Mouse (Mus musculus) MN1 (cell line): ENCODE data around the gene Cops3.
A peak's percentile ranks its signal among the peaks of the same experiment; 100 is the strongest.

ENCODE experiments used
- DNase-seq: peaks from one replicate; pipeline ENCODE4 v3.0.0-alpha.2; 2016; ENCODE audit warnings: low spot score

The Cops3 gene

DNA sequence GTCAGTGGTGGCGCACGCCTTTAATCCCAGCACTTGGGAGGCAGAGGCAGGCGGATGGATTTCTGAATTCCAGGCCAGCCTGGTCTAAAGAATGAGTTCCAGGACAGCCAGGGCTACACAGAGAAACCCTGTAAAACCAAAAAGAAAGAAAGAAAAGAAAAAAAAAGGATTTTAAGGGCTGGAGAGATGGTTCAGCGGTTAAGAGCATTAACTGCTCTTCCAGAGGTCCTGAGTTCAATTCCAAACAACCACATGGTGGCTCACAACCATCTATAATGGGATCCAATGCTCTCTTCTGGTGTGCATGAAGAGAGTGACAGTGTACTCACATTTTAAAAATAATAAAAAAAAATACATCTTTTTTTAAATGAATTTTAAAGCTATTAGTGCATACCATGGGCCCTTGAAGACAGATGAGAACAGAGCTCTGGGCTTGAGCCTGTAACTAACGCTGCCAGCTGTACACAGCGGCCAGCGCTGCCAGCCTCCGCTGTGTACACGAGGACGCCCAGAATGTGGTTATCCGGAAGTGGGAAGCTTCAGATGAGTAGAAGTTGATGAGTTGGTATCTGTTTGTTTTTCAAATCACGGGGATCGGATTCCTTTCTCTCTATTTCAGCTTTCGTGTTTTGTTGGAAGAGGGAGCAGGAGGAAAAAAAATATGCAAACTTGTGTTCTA lies 29.0 kb downstream of the Cops3 start:
- peak; percentile 73 for DNase-seq

DNA sequence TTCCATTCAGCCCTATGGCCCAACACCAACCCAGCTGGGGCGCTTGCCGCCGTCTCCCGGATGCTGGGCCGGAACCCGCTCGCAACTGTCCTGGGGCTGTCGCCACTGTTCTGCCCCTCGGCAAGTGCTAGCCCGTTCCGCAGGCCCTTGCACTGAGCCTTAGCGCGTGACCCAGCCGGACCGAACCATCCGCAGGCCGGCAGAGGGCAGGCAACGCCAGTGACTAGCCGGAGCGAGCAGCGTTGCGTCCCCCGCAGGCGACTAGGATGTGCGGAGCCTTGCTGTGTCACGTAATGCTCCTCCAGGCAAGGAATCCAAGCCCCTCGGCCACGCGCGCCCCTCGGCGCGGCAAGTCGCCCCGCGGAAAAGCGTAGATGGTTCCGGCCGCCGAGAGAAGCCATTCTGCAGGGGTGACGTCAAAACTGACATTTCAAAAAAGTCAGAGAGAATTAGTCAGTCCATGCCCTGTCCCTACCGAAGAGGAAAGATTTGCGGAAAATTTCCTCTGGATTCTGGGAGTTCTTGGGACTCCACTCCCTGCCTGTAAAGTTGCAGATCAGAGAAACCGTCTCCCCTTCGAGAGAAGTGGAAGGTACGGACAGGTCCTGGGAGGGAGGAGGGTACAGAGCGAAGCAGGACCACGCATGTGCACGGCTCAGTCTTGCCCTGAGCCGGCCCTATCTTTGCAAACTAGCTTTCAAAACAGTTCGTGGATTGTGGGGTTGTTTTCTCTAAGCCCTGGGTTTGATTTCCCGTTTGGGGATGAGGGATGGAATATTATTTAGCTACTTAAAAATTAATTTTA lies 29.8 kb downstream of the Cops3 start, which contains the start of gene Flcn:
Flcn (minus strand) TSS at position 347 of the 805 bp plus-strand sequence.
- DNase-seq = peak; percentile 92

DNA sequence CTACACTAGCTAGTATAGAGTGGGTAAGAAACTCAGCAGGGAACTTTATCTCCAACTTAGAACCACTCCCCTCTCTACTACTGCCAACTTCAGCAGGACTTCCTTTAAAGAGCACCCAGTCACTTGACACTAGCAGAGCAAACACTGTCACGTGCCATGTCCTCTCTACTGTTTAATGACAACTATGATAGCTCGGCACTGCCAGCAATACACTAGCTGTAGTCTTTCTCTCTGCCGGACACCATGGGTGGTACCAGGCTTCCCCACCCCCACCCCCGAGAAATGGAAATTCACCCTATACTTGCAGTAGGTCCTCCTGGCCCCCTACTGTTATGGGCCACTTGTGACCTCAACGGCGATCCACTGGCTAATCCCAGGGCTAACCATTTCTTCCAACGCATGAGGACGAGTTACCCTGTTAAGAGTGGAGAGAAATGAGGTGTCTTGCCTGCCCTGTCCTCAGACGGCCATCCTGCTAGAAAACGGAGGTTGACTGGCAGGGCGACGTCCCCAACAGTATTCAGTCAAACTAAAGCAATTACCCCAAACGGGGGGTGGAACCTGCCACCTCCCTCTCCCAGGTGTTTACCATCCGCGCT lies 30.5 kb downstream of the Cops3 start:
- DNase-seq = peak; percentile 64

DNA sequence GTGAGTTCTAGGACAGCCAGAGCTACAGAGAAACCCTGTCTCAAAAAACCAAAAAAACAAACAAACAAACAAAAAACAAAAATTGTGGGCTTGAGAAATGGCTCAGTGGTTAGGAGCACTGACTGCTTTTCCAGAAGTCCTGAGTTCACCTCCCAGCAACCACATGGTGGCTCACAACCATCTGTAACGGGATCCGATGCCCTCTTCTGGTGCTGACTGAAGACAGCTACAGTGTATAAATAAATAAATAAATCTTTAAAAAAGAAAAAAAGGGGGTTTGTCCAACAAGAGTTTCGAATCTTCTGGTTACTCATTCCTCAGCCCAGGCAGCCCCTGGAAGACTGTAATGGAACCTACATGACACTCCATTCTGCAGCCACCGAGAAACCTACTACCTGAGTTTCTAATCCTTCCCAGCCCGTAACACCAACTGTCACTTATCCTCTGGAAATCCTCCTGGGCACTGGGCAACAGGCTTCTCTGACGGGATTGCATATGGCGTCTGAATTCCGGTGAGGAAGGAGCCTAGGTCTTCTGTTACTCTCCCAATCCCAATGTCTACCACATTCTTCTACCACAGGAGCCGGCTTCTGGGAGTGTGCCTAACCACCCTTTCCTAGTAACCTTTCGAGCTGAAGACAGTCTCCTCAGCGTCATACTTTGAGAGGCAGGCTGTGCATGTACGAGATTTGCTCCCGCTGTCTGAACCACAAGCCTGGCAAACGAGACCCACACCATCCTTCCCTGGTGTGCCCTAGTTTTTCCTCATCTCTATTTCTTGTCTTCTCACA lies 31.3 kb downstream of the Cops3 start:
- no peak for DNase-seq

DNA sequence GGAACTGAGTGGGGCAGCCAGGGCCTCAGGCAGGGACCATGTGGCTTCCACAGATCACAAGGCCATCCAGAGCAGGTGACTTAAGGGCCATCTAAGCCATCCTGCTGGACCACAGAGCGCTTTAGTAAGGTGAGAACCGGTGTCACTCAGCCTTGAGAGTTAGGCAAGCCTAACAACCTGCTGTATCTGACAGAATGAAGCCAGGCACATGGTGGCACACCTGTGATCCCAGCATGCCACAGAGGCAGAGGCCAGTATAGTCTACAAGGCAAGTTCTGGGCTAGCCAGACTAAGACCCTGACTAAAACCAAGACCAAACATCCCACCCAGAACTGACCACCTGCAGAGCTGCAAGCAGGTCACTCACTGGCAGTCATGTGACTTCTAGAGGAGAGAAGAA lies 34.0 kb downstream of the Cops3 start:
- DNase-seq = no peak

DNA sequence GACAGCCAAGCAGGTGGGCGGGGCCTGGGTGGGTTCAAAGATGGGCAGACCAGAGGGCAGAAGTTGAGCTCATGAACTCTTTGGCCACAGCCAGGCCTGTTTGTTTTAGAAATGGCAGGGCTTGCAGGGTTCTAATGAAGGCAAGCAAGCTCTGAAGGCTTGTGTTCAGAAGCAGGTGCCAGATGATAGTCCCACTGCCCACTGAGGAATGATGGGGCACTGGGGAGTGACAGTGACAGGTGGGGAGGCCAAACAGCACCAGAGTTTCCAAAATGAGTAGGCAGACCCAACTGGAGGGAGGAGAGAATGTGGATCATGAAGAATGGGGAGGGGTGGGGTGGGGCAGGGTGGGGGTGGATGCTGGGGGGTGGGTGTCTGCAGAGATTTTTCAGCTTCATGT lies 34.4 kb downstream of the Cops3 start:
- DNase-seq = no peak

DNA sequence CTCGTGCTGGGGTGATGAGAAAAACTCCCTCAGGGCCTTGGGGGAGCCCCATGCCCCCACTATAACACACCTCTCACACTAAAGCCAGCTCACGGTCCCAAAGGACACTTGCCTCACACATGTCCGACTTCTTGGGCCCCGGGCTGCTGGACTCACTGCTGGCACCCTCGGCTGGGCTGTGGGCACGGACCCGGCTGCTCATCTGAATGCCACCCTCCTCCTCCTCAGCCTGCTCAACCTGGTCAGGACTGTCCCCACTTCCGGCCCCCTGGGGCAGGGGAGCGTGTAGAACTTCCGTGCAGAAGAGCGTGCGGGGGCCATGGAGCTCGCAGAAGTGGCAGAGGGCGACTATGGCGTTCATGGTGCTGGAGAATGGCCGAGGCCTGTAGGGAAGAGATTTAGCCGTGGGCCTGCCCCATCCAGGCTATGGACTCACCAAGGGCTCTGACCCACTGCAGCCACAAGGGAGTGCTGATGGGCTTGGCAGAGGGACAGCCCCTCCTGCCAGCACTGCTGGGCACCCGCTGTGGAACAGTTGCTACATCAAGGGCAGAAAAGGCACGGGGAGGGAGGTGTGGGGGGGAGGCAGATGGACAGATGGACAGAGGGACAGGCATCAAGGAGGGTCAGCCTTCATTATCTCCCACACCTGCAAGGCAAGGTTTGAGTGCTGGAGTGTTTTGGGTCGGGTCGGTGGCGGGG lies 35.1 kb downstream of the Cops3 start:
- peak; percentile 21 for DNase-seq

DNA sequence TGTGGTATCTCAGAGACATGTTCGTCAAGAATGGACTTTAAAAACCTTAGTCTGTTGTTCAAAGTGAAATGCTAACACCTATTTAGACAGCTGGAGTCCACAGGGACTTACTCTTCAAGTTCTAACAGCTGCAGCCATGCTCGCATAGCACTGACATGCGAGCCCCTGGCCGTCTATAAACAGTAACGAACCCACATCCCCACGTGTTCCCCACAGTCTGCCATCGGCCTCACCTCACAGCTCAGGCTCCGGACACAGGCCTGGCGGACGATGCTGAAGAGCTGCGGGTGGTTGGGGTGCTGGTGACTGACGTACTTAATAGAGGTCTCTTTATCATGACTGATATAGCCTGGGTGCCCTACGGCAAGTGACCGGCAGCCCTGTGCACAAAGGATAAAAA lies 36.1 kb downstream of the Cops3 start:
- DNase-seq = no peak

DNA sequence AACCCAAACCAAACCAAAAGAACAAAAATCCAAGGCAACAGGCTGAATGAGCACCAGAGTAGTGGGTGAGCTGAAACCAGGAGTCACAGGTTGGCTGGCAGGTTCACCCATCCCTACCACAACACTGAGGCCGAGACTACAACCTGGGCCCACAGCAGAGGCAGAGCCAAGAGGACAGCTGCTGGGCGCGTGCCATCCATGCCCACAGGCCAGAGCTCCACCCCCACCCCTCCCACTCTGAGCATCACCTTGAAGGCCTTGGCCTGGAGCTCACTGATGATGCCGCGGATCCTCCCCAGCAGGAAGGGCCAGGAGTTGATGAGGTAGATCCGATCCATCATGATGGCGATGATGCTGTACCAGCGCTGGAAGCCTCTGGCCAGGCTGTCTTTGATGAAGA lies 37.8 kb downstream of the Cops3 start:
- no peak for DNase-seq

DNA sequence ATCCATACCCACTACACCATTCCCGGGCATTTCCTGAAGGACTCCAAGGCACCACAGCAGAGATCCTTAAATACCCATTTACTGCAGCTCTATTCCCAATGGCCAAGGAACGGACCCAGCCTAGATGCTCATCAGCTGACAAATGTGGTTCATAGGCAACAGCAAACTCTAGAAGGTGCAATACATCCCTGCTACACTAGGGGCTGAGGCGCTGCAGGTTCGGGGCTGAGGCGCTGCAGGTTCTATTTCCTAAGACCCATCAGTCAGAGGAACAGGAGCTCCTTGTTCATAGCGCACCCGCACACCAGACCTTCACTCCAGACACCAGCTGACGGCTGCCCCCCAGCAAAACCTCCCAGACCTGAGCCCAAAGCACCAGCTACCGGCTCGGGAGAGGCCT lies 39.2 kb downstream of the Cops3 start:
- DNase-seq = no peak

DNA sequence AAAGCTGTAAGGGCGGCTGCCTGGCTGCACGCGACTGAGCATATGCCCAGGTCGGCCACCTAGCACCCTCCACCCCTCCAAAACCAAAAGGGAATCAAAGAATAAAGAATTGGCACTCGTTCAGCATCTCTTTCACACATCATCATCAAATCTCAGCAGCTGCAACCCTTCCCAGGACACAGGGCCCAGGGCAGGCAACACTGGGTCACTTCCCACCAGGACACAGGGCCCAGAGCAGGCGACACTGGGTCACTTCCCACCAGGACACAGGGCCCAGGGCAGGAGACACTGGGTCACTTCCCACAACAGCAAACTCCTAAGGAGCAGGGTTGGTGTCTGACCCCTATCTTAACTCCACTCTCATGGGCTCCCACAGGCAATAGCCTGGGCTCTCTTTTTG lies 46.2 kb downstream of the Cops3 start:
- no peak for DNase-seq

- no peak for DNase-seq
Observed at GRCm38 (mm10) chr11:59789311-59789710, 50.3 kb downstream of the Cops3 start.

GRCm38 (mm10) chr11:59787199-59787781 lies 52.3 kb downstream of the Cops3 start, which contains the start of gene Pld6:
Pld6 (minus strand) TSS chr11:59787645.
- DNase-seq = peak; percentile 21

DNA sequence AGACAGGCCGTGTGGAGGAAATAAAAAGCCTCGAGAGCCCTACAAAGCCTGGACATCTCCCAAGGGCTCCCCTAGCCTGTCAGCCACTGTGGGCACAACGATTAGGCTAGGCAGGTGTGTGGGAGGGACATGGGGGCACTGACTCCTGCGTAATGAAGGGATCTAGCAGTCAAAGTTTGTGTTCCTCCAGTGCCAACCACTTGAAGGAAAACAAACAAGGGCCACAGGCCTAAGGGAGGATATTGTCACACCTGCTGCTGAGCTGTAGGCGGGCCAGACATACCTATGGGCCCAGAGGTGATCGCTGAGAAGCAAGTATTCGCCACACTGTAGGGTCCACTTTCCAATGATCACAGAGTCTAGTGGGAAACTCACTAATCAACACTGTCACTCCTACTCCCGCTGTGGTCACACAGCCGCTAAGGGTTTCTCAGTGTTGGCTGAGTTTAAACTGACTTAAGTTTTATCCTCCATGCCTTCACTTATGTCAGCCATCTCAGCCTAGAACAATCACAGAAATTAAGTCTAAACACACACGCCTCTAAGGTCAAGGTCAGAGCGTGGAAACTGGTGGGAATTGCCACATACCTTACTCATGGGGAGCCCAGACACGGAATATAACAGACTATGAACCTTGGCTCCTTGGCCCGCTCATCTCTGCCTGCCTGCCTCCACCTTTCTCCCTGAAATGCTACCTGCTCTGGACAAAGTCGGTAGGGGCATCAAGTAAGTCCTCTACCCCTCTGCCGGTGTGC lies 53.0 kb downstream of the Cops3 start:
- no peak for DNase-seq

- DNase-seq = no peak
Observed at GRCm38 (mm10) chr11:59783591-59783990, 56.0 kb downstream of the Cops3 start.

GRCm38 (mm10) chr11:59782091-59782590 lies 57.5 kb downstream of the Cops3 start:
- DNase-seq = no peak

- no peak for DNase-seq
Observed at GRCm38 (mm10) chr11:59780241-59780640, 59.4 kb downstream of the Cops3 start.

DNA sequence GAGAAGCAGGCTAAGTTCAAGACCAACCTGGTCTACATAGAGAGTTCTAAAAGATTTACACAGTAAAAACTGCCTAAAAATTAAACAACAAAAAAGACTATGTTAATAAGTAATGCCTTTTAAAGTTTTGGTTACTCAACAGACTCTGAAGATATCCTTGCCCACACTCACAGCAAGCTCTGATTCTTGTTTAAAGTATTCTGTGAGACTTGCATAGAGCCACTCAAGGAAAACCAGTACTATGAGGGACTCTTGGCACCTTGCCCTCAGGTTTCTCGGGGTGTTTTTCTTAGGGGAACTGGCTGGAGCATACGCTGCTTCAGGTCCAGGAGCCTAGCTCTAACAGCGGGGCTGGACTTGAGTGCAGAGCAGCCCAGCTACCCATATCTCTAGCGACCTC lies 60.2 kb downstream of the Cops3 start:
- no peak for DNase-seq

DNA sequence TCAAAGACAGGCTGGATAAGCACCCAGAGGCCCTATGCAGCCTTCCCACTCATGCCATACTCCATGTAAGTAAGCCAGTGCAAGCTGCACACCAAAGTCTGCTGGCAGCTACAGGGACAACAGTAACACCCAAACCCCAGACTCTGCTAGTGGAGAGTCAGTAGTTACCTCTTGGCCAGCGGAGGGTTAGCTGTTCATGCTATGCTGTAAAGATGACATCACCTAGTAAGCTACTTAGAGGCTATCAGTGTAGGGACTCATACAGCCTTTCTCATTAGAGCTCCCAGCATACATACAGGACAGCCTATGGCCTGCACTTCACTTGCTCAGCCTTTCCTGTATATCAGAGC lies 60.8 kb downstream of the Cops3 start:
- no peak for DNase-seq

DNA sequence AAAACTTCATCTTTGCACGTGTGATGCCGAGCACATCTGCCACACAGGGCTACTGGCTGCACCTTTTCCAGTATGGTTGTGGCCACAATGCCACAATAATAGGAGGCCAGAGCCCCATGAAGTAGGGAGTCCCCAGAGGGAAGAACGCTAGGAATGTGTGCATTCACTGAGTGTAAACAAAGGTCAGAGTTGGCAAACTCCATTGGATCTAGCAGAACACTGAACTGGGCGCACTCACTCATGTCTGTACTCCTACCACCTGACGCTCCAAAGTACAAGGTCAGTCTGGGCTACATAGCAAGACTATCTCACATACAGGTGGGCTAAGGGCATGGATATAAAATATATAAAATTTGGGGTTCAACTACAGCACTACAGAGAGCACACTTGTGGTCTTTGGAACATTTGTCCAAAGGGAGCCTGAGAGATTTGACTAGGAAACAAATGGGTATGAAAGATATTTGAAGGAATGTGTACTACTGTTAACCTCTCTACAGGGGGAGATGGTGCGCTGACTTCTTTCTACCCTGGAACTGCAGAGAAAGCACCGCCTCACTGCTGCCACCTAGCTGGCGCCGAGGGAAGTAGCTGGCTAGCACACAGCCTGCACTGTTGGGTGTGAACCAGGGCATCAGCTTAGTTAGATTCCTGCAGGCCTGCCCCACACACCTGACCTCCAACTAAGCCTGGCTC lies 61.3 kb downstream of the Cops3 start:
- DNase-seq = peak; percentile 62
